Mouse (Mus musculus): Measurements from ENCODE around the gene Arl2bp.

The Arl2bp gene

DNA sequence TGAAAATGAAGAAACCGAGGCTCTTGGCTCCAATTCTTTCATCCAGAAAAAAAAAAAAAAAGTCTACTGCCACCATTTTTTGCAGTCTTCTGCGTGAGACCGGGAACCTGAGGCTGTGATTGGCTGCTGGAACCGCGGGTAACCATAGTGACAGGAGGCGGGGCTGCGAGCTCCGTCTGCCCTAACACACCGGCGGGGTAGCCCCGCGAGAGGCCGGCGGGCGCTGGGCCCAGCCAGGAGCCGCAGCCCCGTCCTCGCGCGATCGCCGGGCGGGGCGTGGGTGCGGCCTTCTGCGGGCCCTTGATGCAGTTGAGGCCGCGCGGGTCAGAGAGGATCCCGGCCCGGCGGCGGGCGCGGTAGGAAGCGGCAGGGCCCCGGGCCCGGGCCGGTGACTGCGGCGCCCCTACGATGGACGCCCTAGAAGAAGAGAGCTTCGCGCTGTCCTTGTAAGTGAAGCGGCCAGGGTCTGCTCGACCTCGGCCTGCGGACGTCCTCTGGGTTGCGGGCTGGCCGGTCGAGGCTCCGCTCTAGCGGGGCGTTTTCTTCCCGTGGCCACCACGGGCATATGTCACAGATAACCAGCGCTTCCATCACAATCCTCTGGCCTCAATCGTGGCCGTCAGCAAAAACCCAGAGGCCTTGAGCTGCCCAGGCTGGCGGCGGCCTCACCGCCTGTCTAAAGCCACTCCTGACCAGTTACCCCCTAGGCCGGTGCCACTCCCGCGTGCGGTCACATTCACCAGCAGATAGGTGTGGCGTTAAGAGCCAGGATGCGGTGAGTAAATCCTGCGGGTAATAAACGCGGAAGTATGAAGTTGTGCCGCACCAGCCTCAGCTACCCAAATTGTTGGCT is at the start of gene Arl2bp:
Gene Arl2bp, plus strand, starts transcription at position 145 of the 853 bp plus-strand sequence.
- in situ Hi-C loops (cut with MboI), result no loop called here

DNA sequence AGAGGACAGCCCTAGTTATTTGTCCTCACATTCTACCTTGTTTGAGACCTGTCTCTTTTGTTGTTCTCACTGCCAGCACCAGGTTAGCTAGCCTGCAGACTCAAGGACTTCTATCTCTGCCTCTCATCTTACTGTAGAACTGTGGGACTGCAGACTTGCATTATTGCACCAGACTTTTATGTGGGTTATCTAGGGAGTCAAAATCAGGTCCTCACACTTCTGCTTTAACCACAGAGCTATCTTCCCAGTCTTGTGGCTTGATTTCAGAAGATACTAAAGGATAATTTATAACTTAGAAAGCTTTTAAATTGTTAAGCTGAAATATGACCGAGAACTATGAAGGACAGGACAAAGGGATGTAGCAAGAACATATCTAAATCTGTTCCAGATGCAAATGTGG is 41.5 kb upstream of the Arl2bp start:
- in situ Hi-C loops (cut with MboI), result no loop called here

DNA sequence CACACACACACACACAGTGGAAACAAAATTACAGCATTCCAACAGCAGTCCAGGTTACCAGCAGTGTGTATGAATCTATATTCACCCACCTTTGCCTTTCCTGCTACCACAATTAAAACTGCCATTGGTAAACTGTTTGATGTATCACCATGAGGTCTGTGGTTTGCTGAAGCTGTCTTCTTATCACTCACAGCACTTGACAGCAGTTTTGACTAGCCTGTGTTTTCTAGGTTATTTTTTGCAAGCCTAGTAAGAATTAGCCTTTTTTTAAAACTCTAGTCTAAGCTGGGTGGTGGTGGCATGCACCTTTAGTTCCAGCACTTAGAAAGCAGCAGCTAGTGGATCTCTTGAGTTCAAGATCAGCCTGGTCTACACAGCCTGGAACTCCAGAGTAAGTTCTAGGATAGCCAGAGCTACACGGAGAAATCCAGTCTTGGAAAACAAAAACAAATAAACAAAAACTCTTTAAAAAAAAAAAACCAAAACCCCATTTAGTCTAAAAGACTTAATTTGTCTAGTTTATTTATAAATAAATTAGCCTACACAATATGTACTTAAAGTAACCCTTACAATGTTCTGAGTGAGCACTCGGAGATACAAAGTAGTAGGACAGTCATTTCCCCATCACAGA is 32.7 kb upstream of the Arl2bp start:
- in situ Hi-C loops (cut with MboI), result no loop called here

DNA sequence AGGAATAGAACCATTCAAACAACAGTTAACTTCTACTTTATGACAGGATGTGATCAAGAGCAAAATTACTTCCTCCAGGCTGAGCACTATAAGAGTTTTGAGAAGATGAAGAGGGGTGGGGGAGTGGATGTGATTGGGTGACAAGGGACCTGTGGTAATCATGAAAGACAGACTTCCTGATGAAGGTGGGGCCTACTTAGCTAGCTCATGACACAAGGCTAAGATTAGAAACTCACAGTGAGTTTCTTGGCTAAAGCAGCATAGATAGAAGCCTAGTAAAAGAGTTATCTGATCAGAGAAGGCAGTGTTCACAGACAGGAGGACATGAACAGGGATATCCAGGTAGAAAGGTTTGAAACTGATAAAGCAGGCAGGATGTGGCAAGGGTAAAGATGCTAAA is 32.2 kb upstream of the Arl2bp start:
- in situ Hi-C loops (cut with MboI), result no loop called here

DNA sequence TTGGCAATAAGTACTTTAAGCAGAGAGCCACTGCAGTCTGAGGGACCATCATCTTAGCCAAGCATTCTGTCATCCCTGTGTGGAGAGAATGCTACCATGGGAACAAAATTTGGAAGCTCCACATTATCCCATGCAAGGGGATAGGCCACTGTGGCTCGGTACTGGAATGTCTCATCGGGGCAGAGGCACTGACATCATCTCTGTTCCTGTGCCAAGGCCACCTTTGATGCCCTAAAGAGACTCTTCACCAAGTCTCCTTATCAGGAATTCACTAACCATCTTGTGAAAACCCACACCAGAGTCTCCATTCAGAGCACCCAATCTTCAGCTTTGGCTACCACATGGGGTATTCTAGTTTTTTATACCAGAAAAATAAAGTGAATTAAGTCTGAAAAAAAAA is 25.2 kb upstream of the Arl2bp start:
- in situ Hi-C loops (cut with MboI), result no loop called here

DNA sequence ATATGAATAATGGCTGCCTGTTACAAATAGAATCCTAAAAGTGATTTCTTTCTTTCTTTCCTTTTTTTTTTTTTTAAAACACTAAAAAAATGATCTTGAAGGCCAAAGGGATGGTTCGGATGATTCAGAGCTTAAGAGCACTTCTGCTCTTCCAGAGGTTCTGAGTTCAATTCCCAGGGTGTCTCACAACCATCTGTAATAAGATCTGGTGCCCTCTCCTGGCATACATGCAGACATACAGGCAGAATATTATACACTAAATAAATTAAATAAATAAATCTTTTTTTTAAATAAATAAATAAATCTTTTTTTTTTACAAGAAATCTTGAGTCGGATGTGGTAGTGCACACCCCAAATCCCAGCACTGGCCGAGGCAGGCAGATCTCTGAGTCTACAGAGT is 24.5 kb upstream of the Arl2bp start:
- in situ Hi-C loops (cut with MboI), result no loop called here

DNA sequence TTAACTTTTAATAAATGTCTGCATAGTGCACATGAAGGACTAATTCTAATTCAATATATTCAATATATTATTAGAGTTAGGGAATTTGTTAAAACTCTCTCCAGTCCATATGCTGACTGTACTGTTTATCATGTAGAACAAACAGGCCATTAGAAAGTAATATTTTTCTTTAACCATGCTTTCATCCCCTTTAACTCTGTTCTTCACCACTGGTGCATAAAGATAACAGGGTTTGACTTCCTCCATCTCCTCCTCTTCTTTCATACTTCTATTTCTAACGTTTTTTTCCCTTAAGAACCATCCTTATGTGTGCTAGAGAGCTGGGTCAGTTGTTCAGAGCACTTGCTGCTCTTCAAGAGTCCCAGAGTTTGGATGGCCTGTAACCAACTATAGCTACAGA is 21.2 kb upstream of the Arl2bp start:
- in situ Hi-C loops (cut with MboI), result no loop called here

DNA sequence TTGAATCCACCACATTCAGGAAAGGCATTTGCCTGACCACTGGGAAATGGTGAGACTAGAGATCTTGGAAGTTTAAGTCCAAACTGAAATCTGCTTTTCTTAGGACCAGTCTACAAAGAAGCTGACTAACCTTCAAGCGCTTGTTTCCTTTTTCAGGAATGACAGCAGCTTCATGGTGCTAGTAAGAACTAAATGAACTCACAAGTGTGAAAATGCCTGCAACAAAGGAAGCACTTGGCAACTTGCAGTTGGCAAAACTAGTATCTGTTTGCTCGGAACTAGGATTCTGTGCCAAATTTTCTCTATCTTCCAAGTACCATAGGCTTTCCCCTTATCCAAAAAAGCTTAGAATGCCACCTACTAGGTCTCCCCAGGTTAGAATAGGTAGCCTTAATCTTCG is 20.2 kb upstream of the Arl2bp start:
- in situ Hi-C loops (cut with MboI), result no loop called here

DNA sequence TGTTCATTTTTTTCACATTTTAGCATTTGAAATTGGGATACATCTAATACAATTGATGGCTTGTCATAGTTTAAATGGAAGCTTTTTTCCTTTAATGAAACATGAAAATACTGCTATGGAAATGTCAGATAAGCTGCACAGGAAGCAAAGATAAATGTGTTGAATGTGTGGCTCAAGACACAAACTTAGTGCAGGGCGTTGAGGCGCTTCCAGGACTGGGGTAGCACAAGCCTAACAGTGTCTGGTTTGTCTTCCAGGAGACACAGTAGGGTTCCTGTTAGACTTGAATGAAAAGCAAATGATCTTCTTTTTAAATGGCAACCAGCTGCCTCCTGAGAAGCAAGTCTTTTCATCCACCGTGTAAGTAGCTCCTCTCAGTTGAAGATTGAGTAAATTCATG is 16.9 kb upstream of the Arl2bp start:
- in situ Hi-C loops (cut with MboI), result no loop called here

DNA sequence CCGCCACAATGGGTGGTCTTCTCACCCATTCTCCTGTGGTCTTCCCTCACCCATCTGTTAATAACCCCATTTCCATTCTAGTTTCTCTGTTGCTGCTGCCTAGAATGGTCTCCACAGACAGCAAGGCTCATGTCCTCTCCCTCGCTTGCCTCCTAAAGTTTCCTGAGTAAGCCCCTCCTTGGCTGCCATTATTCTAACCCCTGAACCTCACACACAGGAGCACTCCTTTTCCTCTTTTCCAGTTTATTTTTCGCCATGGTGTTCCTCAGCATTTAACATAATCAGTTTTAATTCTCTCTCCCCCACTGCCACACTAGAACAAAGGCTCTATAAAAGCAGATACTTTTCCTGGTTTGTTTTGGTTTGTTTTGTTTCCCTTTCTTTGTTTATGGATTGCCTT is 13.4 kb upstream of the Arl2bp start:
- in situ Hi-C loops (cut with MboI), result no loop called here

DNA sequence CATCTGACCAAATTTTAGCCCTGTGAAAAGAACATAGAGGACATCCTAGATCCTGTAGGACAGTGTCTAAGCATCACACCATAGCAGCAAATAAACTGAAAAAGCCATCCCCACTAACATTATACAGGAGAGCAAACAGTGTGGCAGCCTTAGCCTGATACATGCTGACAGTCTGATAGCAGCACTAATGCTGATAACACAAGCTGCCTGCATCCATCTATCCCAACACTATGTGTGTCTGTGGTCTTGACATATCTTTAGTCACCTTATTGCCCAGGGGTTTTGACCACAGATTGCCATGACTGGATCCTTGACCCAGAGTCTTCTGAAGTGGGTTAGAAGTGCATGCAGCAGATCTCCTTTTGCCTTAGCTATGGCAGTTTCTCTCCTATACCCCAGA is 11.4 kb upstream of the Arl2bp start:
- in situ Hi-C loops (cut with MboI), result no loop called here

DNA sequence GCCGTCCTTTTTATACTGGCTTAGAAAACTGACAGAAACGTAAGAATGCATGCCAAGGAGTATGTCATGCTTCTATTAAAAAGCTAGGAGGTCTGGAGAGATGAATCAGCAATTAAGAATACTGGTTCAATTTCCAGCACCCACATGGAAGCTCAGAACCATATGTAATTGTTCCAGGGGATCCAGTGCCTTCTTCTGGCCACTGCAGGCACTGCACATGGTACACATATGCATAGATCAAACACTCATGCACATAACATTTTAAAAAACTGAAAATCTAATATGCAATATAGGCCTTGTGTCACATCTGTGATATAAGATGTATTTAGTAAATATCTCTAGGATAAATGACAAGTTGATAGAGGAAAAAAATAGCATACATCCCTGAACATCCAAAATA is 8.4 kb upstream of the Arl2bp start:
- in situ Hi-C loops (cut with MboI), result no loop called here

DNA sequence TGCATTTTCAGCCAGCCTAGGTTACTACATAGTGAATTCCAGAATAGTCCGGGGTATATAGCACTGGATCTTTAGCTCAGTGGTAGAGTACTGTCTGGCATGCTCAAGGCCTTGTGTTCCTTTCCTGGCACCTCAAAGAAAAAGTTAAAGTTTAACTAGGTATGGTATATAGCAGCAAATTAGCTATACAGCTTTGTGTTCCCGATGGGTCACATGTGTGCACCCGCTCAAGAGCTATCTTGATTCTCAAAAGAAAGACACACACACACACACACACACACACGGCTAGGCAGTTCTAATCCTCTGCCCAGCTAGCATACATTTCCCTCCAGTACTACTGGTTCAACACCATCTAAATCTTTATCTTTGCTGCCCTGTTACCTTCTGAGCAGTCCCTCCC is 6.0 kb upstream of the Arl2bp start:
- in situ Hi-C loops (cut with MboI), result no loop called here

DNA sequence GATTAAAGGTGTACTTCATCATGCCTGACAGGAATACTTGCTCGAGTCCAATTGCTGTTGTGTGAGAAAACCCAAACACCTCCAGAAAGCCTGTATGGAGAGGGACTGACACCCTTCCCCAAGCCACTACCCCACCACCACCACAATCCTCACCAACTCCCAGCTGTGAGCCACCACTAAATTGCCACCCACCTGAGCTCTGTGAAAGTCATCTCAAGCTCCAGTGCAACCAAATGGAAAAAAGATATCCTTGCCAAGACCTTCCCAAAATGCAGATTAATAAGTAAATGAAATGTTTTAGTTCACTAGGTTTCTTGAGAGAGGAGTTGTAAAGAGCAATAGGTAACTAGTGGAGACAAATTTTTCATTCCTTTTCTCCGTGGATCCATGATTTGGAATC is 1.7 kb upstream of the Arl2bp start:
- in situ Hi-C loops (cut with MboI), result no loop called here

DNA sequence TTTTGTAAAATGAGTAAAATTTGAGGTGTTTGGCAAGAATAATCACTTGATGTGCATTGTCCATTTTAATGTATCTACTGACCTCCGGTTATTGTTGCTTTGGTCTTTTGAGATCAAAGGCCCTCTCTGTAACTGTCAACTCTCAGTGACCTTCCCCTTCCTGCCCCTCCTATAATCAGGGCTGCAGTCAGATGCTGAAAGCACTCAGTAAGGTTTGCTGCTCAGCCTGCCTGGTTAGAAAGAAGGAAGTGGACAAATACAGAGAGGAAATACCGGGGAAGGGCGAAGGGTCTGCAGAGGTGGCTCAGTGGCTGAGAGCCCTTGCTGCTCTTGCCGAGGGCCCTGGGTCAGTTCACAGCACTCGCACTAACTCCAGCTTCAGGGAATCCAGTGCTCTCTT is 8.0 kb downstream of the Arl2bp start:
- in situ Hi-C loops (cut with MboI), result no loop called here

DNA sequence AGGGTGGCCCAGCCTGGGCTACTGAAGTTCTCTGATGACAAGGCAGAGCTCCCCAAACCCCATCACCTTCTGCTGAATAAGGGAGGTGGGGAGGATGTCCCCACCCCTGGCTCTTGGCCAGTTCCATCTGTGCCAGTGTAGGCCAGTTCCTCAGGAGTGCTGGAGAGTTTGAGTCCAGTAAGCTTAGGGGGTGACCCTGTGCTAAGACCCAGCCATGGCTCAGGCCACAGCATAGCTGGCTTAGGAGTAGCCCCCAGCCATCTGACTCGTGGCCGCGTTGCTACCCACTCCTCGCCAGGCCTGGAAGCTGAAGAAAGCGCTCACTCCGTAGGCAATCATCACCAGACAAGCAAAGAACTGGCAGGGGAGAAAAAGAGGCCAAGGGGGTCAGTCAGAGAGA is 9.5 kb downstream of the Arl2bp start:
- in situ Hi-C loops (cut with MboI), result no loop called here

DNA sequence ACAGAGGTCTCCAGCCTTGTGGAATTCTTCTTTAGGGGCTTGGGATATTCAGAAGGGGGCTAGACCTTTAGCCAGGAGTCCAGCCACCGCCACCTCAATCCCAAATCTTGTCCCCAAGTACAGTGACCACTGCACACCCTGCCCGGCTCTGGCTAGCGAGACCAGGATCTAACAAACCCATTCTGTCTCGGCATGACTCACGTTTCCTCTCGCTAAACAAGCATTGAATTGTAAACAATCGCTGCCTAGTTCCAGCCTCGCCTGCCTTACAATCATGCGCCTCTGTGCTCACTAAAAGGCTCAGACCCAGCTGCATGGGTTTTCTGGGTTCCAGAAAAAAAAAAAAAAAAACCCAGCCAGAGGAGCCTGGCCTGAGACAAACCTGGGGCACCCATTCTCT is 12.2 kb downstream of the Arl2bp start:
- in situ Hi-C loops (cut with MboI), result no loop called here

DNA sequence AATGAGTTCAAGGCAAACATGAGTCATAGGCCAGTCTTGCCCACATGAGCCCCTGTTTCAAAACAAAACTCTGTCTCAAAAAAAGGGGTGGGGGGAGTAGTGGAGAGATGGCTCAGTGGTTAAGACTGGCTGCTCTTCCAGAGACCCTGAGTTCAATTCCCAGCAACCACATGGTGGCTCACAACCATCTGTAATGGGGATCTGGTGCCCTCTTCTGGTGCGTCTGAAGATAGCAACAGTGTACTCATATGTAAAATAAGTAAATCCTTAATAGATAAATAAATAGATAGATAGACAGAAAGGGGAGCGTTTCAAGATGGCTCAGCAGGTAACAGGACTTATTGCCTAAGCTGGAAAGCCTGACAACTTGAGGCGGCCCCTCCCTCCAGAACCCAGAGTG is 14.0 kb downstream of the Arl2bp start:
- in situ Hi-C loops (cut with MboI), result no loop called here

DNA sequence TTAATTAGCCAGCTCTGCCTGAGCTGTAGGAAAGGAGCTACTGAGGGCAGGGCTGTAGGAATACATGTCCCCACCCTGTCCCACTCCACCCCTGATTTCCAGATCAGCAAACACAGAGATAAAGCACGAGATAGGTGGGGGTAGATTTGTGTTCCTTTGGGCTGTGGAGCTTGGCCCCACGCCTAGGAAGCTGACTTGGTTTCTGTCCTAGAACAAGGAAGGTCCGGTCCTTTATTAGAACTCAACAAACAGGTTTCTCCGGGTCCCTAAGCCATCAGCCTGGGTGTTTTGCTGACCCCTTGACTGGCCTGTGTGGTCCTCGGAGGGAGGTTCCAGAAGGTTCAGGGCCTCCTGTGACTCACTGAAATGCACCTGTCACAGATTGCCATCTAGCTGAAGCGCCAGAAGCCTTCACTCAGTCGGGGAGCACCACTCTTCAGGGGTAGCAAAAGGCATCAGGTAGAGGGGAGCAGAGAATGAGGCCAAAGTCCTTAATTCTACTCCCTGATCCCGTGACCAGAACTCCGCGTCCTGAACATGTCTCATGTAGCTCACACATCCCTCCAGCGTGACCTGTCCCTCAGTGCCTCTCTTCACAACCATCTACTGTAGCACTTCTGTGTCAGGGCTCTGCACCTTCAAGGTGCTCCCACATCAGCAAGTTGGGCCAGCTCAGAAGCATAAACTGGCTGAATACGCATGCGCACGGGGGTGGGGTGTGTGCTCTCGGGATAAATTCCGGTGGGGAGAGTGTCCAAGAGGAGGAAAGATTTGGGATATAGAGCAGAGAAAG is 16.5 kb downstream of the Arl2bp start:
- in situ Hi-C loops (cut with MboI), result no loop called here

DNA sequence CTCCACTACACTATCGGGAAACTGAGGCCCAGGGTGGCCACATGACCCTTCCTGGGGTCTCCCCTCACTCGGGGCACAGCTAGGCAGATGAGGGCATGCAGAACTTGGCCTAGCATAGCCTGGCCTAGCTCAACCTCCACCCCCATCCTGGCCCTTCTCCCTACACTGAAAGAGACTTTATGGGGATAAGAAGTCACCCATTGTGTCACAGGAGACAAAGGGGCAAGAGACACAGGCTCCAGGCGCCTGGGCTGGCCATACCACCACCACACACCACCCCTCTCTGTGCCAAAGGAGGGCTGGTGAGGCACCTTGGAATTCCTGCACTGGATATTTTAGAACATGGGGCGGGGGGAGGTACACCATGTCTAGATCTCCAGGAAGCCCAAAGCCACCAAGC is 17.9 kb downstream of the Arl2bp start:
- in situ Hi-C loops (cut with MboI), result no loop called here

DNA sequence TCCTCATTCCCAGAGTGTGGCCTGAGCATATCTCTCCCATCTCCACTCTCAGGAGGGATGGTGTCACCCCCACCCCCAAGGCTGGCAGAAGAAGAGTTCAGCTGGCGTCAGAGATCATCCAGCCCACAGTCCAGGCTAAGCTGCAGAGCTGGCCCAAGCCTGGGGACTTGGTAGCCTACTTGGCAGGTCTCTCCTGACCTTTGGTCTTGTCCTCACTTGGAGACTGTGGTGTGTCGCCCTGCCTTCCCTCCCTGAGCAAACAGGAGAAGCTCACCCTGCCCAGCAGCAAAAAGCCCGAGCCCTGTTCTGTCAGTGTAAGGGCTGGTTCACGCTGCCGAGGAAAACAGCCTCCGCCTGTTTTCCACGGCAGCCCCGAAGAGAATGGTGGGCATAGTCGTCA is 19.6 kb downstream of the Arl2bp start:
- in situ Hi-C loops (cut with MboI), result no loop called here

DNA sequence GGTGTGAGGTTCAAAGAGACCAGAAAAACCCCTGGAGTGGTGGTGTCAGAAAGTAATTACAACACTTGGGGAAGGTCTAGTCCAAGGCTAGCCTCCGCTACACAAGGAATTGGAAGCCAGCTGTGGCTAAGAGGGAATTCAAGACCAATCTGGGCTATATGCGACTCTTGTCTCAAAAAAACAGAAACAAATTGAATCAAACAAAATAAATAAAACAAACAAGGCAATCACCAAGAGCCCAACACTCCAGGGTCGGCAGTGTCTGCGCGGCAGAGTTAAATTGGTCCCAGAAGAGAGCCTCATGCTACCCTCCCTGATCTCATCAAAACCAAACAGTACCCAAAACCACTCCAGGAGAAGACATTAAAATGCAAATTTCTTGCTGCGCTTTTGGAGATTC is 28.3 kb downstream of the Arl2bp start:
- in situ Hi-C loops (cut with MboI), result no loop called here

All from mature B cell (primary cell).